Mouse (Mus musculus) E14TG2a.4 (cell line): ENCODE measurements around the gene Foxp1.

Experiments
- H3K27me3 ChIP-seq: 2 replicates; pipeline ENCODE4 v1.6.1; 2014; ENCODE audit warnings: low read length, control low read depth; ENCODE audit not compliant: insufficient read depth
- H3K36me3 ChIP-seq: 2 replicates; pipeline ENCODE4 v1.6.1; 2014; ENCODE audit warnings: low read length, control low read depth; ENCODE audit not compliant: insufficient read depth
- H3K4me1 ChIP-seq: replicated peaks from 2 replicates; pipeline ENCODE4 v1.6.1; 2014; ENCODE audit warnings: low read depth, low read length, control low read depth
- H3K4me3 ChIP-seq: replicated peaks from 2 replicates; pipeline ENCODE4 v1.5.1; 2014; ENCODE audit warnings: mild to moderate bottlenecking, low read length
- H3K9me3 ChIP-seq: 2 replicates; pipeline ENCODE4 v1.6.1; 2014; ENCODE audit warnings: low read length, control low read depth
- CTCF ChIP-seq: conservative IDR thresholded peaks from 2 replicates; pipeline ENCODE4 v1.5.1; 2014; ENCODE audit warnings: low read length
- NANOG ChIP-seq: IDR thresholded peaks from 2 replicates; pipeline ENCODE4 v1.6.1; 2014; ENCODE audit warnings: borderline replicate concordance, low read length, mixed read lengths
- POU5F1 ChIP-seq: IDR thresholded peaks from 2 replicates; pipeline ENCODE4 v1.6.1; 2014; ENCODE audit warnings: low read length, borderline replicate concordance

The Foxp1 gene

DNA sequence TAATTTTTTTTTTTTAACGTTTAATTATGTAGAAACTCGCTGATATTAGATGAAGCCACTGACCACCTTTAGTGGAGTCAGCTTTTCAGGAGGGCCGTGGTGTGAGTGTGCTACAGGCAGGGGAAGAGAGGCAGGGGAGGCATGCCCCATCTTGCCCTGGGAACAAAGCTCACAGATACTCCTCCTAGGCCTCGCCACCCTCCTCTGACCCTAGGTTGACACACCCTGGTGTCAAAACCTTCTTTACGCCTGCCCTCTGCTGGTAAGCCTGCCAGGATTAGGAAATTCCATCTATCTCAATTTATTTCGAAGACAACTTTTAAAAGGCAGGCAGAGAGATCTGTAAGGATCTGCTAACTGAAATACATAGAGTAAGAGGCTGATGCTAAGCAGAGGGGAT, 489.5 kb downstream of the Foxp1 start:
- no peaks in the 10 kb centered on the region for H3K27me3 ChIP-seq
- H3K4me1 ChIP-seq = peaks cover 52% of the 10 kb centered on the region
- no peaks in the 10 kb centered on the region for H3K36me3 ChIP-seq
- no peaks in the 10 kb centered on the region for H3K9me3 ChIP-seq
- H3K4me3 ChIP-seq = no peak overlapping the region
- TF ChIP-seq NANOG (no peak), CTCF (peak; percentile 21; the same call in 1 of the 2 replicates)

DNA sequence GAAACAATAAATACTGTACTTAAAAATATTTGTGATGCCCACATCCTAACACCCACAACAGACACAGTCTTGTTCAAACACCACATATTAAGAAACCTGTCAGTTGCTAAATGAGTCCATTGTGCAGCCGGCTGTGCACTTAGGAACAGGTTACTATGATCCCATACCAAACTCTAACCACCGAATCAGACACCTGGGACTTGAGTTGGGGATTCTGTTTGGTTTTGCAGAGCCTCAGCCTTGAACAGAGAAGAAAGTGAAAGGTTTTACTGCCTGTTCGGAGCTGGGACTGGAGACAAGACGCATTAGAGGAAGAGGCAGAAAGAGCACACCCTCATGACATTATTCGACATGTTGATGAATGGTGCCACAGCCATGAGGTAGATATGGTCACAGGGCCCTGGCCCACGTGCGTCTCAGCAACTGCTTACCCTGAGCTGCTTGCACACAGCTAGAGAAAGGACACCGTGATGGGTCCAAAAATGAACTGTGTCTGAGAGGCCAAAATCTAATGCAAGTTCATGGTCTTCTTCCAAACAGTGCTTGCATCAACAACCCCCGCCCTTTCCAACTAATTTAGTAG, 491.1 kb downstream of the Foxp1 start:
- Histone ChIP-seq H3K9me3 (no peaks in the 10 kb centered on the region), H3K4me3 (no peak overlapping the region), H3K36me3 (no peaks in the 10 kb centered on the region), H3K27me3 (no peaks in the 10 kb centered on the region), H3K4me1 (peaks cover 59% of the 10 kb centered on the region)
- TF ChIP-seq CTCF = no peak
- no peak for TF ChIP-seq NANOG
- no peak for TF ChIP-seq POU5F1

DNA sequence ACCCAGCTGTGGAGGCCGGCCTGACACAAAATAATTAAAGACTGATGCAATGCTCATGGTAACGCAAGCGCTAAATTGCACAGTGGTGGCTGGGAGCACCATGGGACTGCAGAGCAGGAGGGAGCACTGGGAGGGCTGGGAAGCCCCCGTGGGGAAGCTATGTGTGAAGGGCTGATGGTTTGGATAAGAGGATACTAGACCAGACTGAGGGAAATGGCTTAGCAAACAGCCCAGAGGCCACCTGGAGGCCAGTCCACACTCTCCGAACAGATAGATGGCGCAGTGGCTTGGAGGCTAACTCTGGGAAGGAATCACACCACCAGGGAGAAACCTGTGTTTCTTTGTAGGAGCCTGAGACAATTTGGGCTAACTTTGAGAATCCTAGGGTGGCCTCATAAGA, 492.3 kb downstream of the Foxp1 start:
- Histone ChIP-seq H3K27me3 (no peaks in the 10 kb centered on the region), H3K36me3 (peaks cover 6% of the 10 kb centered on the region), H3K4me1 (peaks cover 69% of the 10 kb centered on the region), H3K9me3 (no peaks in the 10 kb centered on the region), H3K4me3 (no peak overlapping the region)
- TF ChIP-seq NANOG (no peak), CTCF (no peak), POU5F1 (no peak)

DNA sequence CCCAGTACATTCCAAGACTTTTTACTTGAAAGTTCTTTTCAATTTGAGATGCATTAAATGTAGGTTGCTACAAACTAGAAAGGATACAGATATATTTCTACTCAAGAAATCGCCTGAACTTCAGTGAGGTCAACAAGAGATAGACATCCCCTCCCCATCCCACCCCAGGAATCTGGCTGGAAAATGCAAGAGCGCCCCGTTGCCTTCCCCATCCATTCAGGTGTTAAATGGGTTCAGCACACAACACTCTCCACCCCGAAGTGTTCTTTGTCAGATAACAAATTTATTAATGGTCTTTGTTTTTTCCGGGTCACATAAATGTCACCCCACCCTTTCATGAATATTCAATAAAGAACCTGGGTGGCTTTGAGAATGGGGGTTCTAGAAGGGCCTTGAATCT, 493.1 kb downstream of the Foxp1 start:
- H3K4me3 ChIP-seq = no peak overlapping the region; the same call in 1 of the 2 replicates
- no peak for TF ChIP-seq CTCF
- TF ChIP-seq NANOG = peak; percentile 48; the same call in 1 of the 2 replicates
- no peak for TF ChIP-seq POU5F1
- H3K4me1 ChIP-seq = peaks cover 75% of the 10 kb centered on the region
- H3K9me3 ChIP-seq = no peaks in the 10 kb centered on the region
- no peaks in the 10 kb centered on the region for H3K27me3 ChIP-seq
- peaks cover 8% of the 10 kb centered on the region for H3K36me3 ChIP-seq

DNA sequence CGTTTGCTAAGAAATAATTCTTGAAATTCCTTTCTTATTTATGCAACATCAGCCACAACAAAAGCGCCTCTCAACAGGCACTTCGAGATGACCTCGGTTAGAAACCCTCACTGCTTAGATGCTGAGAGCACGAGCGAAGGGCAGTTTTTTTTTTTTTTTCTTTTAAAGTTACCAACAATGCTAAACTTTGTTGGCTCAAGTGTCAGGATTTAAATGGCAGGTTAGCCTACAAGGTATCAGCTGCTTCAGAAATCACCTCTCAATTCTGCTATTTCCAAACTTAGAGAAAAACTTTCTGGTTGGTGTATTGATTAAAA, 493.6 kb downstream of the Foxp1 start:
- no peaks in the 10 kb centered on the region for H3K9me3 ChIP-seq
- TF ChIP-seq NANOG (peak; percentile 46; the same call in 1 of the 2 replicates), CTCF (no peak), POU5F1 (no peak)
- peak overlapping the region; percentile 86 for H3K4me3 ChIP-seq
- peaks cover 80% of the 10 kb centered on the region for H3K4me1 ChIP-seq
- peaks cover 8% of the 10 kb centered on the region for H3K36me3 ChIP-seq
- no peaks in the 10 kb centered on the region for H3K27me3 ChIP-seq

DNA sequence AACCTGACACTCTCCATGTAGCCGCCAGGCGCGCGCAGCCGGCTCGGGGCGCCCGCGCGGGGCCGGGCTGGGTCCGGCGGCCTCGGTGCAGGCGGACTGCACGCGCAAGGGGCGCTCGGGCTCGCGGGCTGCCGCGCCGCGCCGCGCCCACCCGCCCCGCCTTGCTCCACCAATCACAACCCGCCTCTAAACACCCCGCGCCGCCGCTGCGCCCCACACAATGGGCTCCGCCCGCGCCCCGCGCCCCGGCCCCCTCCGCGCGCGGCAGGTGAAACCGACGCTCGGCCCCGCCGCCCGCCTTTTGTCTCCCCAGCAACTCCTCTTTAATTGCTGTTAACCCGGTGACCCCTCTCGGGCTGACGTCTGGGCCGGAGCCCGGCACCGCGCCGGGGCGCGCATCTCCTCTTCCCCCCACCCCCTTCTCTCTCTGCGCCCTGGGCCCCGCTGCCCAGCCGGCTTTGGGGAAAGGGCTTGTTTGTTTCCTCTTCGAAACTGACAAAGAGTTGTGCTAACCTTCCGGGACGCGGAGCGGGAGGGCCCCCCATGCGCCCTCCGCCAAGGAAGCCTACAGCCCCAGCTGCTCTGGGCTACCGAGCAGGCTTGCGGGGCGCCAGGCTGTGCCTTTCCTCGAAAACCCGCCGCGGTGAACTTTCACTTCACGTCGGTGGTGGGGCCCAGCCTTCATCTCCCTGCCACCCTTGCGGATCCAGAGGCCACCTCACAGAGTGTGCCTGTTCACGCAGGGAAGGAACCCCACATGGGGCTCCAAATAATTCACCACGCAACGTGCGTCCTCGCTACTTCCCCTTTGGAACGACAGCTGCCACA, 494.1 kb downstream of the Foxp1 start:
- no peaks in the 10 kb centered on the region for H3K9me3 ChIP-seq
- H3K27me3 ChIP-seq = no peaks in the 10 kb centered on the region
- H3K4me1 ChIP-seq = peaks cover 80% of the 10 kb centered on the region
- H3K4me3 ChIP-seq = peak overlapping the region; percentile 86
- TF ChIP-seq CTCF (no peak), NANOG (no peak), POU5F1 (no peak)
- peaks cover 13% of the 10 kb centered on the region for H3K36me3 ChIP-seq

DNA sequence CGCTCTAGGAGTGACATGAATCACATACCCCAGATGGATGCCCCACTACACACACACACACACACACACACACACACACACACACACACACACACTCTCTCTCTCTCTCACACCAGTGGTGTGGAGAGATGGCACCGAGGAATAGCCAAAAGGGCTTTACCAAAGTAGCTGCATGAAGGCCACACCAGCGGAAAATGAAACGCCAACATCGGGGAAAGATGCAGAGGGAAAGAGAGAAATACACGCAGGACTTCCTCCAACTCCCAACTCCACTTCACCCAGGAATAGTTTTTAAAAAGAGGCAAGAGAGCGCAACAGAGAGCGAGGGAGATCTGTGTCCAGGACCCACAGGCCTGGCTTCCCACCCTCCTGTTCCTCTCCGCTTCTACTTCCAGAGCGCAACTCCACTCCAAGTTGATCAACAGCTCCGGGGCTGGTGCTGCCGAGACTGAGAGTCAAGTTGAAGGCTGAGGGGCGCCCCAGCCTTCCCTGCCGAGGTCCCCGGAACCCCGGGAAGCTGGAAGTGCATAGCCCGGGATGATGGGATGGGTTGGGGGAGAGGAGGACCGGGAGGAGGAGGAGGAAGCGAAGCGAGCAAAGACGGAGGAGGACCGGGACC, 494.9 kb downstream of the Foxp1 start:
- peaks cover 13% of the 10 kb centered on the region for H3K36me3 ChIP-seq
- no peaks in the 10 kb centered on the region for H3K27me3 ChIP-seq
- peak overlapping the region; percentile 86 for H3K4me3 ChIP-seq
- H3K4me1 ChIP-seq = peaks cover 80% of the 10 kb centered on the region
- TF ChIP-seq POU5F1 = no peak
- no peak for TF ChIP-seq CTCF
- no peak for TF ChIP-seq NANOG
- no peaks in the 10 kb centered on the region for H3K9me3 ChIP-seq

DNA sequence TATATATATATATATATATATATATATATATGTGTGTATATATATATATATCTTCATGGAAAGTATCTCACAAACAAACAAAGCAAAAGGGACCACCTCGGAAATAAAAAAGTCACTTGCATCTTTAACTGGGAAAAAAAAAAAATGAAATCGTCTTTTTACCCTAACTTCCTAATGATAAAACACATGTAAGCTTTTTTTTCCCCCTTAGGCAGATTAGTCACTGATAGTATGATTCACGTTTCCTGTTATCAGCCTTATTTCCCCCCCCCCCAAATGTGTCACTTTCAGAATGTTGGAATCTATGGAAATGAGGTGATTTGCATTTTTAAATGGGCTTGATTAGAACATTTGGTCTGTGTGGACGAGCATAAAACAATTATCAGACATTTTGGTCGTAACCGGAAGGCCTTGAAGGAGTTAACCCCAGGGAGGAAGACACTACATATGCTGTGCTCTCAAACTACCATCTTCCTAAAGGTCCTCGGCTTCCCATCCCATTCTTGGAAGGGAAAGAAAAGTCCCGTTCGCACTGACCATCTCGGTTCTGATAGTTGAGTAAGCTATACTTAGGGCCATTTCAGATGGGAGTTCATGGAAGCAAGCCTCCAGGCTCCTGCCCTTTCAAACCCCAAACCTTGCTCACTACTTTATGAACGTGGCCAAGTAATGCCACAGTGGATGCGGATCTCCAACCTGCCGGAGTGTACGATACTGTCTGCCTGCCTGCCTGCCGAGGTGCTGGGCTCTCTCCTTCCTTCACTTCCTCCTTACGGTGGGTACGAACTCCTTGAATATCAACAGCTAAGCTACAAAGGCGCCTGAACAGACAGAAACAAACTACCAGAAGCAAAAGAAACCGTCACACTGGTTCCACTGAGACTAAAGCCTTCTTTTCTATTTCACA, 495.6 kb downstream of the Foxp1 start:
- no peaks in the 10 kb centered on the region for H3K27me3 ChIP-seq
- H3K36me3 ChIP-seq = peaks cover 13% of the 10 kb centered on the region
- H3K4me3 ChIP-seq = peak overlapping the region; percentile 86
- H3K4me1 ChIP-seq = peaks cover 80% of the 10 kb centered on the region
- TF ChIP-seq POU5F1 (no peak), NANOG (no peak), CTCF (no peak)
- H3K9me3 ChIP-seq = no peaks in the 10 kb centered on the region
